Mouse (Mus musculus) urinary bladder, postnatal 10 days (tissue): ENCODE measurements around the gene Kdelr1.
A peak's percentile ranks its signal among the peaks of the same experiment; 100 is the strongest.

Experiments
- DNase-seq: peaks from one replicate; pipeline ENCODE4 v3.0.0; 2022; ENCODE audit warnings: low spot score

Gene Kdelr1

DNA sequence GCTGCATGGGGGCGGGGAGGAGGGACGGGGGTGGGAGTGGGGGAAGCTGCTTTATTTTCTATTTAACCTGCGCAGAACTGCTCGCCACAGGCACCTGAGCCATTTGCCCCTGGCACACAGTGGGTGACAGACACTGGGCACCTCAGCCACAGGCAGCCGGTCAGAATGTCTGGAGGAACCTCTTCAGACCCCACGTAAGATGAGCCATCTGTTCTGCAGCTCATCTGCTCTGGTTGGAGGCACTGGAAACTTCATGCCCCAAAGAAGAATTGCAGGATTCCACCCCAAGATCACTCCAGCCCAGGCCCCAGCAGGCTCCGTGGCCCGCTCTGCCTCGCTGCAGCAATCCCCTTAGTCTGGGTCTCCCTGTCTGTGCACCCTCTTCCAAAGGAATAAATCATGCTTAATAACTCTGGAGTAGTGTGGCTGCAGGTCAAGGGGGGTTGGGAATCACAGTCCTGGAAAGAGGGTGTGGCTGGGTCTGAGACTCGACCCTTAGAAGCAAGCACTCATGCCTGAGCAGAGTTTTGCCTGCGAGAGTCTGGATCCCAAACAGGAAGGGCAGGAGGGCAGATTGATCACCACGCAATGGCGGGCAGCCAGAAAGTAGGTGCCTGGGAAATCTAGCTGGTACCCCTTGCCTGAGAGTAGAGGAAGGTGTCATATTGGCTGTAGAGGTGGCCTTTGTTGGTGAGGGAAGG is 44.6 kb downstream of the Kdelr1 start:
- no peak for DNase-seq

DNA sequence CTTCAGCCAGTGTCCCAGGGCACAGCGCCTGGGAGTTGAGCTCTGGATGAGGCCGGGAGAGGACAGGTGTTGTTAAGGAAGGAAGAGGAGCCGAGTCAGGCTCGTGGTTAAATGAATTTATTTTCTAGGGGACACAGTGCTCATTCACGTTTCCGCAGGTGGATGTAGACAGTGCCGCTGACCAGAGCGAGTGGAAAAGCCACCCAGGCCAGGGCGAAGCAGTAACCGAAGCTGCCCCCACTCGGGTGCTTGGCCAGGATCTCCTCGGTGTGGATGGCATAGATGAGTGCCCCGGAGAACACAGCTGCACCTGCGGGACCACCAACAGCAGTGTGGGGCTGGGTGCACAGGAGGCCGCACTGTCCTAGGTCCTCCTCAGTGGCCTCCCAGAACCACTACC is 45.4 kb downstream of the Kdelr1 start:
- DNase-seq: no peak

DNA sequence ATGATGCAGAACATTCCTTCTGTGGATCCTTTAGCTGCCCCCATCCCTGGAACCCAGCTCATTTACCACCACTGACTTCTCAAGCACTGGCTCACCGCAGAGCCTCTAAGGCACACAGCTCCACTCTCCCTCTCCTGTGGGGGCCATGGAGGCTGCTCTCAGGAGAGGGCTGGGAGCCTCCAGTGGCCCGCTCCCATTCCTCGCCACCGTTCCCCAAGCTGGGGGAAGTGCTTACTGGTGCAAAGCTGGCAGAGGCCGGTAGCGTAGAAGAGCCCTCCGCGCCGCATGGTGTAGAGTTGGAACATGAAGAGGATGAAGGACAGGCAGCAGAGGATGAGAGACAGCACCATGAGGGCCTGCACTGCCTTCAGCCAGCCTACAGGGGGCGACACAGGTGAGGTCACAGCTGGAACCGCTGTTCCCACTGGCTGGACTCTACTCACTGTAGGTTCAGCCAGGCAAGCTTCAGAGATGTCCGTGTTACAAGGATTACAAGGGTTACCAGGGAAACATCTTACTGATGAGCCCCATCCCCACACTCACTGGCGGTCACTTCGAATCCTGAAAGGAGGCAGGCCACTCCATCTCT is 46.6 kb downstream of the Kdelr1 start:
- no peak for DNase-seq

DNA sequence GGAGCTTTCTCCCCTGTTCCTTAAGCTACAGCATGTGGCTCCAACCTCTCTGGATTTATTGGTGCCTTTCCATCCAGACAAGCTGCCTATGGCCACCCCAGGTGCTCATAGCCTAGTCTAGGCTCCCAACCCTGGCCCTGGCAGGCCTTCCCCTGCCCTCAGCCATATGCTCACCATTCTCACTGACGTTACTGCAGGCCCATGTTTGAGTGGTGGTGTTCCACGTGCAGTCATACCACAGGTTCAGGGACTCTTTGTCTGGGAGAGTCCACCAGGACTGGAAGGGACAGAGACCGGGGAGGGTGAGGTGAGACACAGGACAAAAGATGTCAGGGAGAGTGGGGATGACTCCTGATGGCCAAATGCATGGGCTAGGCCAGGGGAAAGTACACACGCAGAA is 47.2 kb downstream of the Kdelr1 start:
- no peak for DNase-seq

DNA sequence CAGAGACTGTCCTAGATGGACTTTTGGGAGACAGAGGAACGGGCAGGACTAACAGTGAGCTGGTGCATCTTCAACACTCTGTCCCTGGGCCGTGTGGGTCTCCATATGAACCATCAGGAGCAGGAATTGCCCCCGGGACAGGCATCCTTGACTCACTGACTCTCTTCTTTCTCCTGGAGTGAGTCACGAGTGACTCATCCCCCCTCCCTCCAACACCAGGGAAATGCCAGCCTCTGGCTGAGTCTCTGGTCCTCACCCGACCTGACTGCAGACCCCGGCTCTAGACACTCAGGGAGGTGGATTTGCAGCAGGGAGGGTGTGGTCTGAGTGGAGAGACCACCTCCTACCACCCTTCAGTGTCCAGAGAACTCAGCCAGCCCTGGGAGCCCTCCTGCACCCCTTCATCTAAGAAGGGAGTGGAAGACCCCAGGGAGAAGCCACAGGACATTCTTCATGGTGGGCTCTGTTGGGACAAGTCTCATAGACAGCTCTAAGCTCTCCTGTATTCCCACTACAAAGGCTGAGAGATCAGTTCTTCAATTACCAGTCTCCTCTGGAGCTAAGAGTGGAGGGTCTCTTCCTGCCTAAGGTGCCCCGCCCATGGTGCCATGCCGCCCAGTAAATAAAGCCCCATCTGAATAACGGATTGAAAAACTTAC is 48.1 kb downstream of the Kdelr1 start:
- no peak for DNase-seq

DNA sequence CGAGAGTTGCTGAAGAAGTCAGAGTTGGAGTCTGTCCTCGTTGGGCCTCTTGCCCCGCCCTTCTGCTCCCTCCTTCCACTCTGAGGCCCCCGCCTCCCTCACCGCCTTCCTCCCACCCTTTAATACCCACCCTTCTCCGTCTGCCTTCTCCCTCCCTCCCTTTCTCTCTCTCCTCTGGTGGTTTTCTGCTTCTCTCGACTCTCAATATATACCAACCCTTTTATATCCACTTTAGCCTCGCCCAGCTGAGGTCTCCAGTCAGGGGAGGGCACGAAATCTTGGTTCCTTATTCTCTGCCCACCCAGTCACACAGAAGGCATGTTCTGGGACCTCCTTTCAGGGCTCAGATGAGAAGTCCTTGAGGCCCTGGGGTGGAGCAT is 48.7 kb downstream of the Kdelr1 start, which contains the start of gene Emp3:
Emp3 (minus strand) TSS at position 163 of the 380 bp plus-strand sequence.
- no peak for DNase-seq

DNA sequence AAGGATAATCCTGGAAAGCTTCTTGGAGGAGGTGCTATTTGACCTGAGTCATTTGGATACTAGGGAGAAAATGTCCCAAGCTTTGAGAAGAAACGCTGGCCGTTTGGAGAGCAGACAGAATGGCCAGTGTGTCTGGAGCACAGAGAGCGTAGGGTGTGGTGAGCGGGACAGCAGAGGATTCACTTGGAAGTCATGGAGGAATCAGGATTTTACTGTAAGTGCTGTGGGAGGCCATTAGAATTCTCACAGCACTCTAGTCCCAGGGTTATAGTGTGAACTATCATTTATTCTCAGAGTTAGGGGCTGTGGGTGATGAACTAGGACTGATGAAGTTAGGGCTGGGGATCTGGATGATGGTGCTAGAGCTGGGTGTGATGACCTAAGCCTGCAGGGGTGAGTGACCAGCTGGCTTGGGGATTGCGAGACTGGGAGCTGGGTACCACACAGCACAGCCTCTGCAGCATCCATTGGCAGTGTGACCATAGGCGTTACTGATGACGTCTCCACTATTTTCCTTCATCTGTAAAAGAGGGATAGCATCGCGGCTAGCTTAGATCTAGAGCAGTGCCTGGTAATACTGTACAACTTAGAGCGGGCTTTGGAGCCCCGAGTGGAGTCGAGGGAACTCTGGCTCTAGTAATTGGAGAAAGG is 49.5 kb downstream of the Kdelr1 start:
- no peak for DNase-seq

DNA sequence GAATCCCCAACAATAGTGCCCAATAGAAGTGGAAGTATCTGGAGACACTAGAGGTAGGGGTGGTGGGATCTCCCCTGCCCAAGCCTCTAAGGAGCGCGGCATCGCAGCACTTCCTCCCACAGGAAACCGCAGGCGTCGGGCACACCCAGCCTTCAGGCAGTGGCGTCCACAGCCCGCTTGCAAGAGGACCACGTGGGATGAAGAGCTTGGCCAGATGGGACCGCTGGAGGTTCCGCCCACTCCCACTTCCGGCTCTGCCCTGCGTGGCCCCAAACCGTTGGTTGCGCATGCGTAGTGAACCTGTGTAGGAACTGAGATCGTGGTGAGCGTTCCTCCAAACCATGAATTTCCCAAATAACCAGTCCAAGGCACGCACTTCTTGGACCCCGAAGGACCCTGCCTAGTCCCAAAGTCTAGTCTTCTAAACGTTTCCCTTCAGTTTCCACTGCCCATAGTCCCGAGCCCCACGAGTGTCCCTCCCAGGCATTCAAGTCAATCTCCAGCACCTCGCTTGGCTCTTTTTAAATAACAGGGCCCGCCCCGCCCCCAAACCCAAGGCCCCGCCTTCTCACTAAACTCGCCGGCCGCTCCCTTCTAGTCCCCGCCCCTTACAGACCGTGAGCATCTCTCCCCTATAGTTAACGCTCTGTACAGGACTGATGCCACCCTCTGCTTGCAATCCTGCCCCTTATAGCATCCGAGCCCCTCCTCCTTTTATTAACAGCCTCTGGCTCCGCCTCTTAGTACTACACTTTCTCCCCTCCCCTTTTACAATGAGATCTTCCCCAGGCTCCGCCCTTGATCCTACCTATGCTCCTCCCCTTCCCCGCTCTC is 50.6 kb downstream of the Kdelr1 start:
- peak; percentile 83 for DNase-seq

DNA sequence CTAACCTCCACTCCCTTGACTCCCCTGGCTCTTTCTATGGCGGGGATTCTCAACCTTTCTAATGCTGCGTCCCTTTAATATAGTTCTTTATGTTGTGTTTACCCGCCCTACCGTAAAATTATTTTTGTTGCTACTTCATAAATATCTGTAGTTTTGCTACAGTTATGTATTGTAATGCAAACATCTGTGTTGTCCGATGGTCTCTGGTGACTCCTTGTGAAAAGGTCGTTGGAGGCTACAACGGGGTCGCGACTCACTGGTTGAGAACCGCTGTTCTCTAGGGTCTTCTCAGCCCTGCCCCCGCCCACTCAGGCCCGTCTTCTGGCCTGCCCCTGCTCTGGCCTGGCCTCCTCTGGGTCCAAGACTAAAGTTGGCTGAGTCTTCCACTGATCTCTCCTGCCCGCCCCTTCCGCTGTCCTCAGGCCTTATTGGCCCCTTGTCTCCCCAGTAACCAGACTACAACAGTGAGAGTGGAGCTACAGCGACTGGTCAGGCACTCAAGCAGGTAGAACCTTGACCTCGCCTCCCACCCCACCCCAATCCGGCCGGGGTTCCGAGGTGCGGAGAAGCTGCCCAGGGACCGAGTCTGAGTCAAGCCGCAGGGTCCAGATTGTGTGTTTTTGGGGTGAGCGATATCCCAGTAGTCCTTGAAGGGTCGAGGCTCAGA is 51.3 kb downstream of the Kdelr1 start, which contains the start of gene Ccdc114:
Ccdc114 (plus strand) TSS at position 311 of the 667 bp plus-strand sequence.
- DNase-seq: no peak

DNA sequence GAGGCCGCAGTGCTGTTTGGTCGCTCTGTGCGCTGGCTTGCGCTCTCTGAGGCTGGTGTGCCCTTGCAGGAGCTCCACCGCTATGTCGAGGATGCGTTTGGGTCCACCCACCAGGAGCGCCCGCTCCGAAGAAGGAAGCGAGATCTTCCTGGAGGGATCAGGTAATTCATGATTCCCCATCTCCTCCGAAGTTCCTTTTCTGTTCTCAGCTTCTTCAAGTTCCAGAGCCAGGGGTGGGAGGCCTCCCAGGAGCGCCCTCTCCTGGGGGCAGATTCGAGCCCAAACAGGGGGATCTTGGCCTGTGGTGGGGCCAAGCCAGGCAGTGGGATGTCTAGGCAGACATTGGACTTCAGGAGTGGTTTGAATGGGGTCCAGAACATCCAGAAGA is 51.9 kb downstream of the Kdelr1 start:
- no peak for DNase-seq

DNA sequence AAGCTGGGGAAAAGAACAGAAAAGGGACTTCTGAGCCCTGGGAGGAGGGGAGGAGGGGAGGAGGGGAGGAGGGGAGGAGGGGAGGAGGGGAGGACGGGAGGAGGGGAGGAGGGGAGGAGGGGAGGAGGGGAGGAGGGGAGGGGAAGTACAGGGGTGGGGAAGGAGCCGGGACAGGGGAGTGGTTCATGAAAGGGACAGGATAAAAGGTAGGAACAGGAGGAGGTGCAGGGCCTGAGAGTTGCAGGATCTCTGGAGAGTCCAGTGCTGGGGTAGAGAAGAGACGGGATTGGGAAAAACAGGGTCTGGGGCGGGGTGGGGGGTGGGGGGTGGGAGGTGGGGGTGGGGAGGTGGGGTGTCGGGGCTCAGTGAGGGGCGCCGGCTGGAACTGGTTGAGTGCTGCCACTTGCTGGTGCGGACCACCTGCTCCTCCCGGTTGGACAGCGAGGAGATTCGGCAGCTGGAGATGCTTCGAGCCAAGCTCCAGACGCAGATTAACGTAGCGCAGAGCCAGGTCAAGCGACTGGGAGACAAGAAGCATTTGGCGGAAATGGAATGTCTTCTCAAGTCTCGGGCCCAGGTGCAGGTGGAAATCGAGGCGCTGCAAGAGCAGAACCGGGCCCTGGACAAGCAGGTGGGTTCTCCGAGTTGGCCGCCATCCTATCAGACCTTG is 56.2 kb downstream of the Kdelr1 start:
- no peak for DNase-seq

DNA sequence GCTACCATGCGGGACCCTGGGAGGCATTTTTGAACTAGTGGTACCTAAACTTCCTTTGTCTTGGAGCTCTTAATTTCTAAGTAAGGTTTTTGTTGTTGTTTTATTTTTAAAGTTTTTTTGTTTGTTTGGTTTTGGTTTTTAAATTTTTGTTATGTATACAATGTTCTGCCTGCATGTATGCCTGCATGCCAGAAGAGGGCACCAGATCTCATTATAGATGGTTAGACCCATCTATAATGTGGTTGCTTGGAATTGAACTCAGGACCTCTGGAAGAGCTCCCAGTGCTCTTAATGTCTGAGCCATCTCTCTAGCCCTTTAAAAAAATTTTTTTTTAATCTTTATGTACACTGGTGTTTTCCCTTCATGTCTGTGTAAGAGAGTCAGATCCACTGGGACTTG is 57.1 kb downstream of the Kdelr1 start:
- DNase-seq: no peak
